Mouse (Mus musculus) liver, embryonic 11.5 days (tissue): ENCODE results near the gene Pinlyp. TPM values are rescaled to one million over a fixed set of nuclear protein-coding genes. Genes with fewer than 3 reads are reported as not detected.

Experiments used
- ATAC-seq: fragments of 200-750 bp; cut with Nextera tagmentation; replicated peaks from 2 replicates; pipeline ENCODE4 v1.8.0; 2017; ENCODE audit warnings: moderate number of reproducible peaks, mild to moderate bottlenecking, moderate TSS enrichment, moderate library complexity; ENCODE audit not compliant: low FRiP score
- DNase-seq: peaks from one replicate; pipeline ENCODE4 v3.0.0-alpha.2; 2017; ENCODE audit warnings: low spot score
- H3K27ac ChIP-seq: fragments of 300-500 bp; sonication (generic); 2 replicates; pipeline ENCODE4 v1.5.1; 2014; ENCODE audit warnings: mild to moderate bottlenecking, low read depth, low read length, control low read depth
- H3K27me3 ChIP-seq: fragments of 300-500 bp; sonication (generic); replicated peaks from 2 replicates; pipeline ENCODE4 v1.6.1; 2014; ENCODE audit warnings: low read length, mixed read lengths; ENCODE audit not compliant: control insufficient read depth, insufficient read depth
- H3K36me3 ChIP-seq: fragments of 300-500 bp; sonication (generic); 2 replicates; pipeline ENCODE4 v1.6.1; 2014; ENCODE audit warnings: mild to moderate bottlenecking, low read length, moderate library complexity, mixed read lengths; ENCODE audit not compliant: control insufficient read depth, insufficient read depth
- H3K4me1 ChIP-seq: fragments of 300-500 bp; sonication (generic); replicated peaks from 2 replicates; pipeline ENCODE4 v1.6.1; 2014; ENCODE audit warnings: low read length, mixed read lengths; ENCODE audit not compliant: control insufficient read depth, insufficient read depth
- H3K4me2 ChIP-seq: fragments of 300-500 bp; sonication (generic); 2 replicates; pipeline ENCODE4 v1.6.1; 2014; ENCODE audit warnings: mild to moderate bottlenecking, control low read depth, moderate library complexity
- H3K4me3 ChIP-seq: fragments of 300-500 bp; sonication (generic); 2 replicates; pipeline ENCODE4 v1.5.1; 2014; ENCODE audit warnings: low read depth, low read length, control low read depth
- H3K9ac ChIP-seq: fragments of 300-500 bp; sonication (generic); 2 replicates; pipeline ENCODE4 v1.6.1; 2014; ENCODE audit warnings: low read depth, low read length, control low read depth
- H3K9me3 ChIP-seq: fragments of 300-500 bp; sonication (generic); 2 replicates; pipeline ENCODE4 v1.6.1; 2016; ENCODE audit warnings: low read length, inconsistent platforms, mixed read lengths; ENCODE audit not compliant: control insufficient read depth
- WGBS: fragments of 180-500 bp; shearing (Covaris S2); extraction: QIAGEN DNeasy Blood & Tissue Kit; methylation state at CpG from one replicate; pipeline ENCODE4 v1.1.7; 2014; 5-methylcytosine and 5-hydroxymethylcytosine counted together
- polyA plus RNA-seq: library from polyadenylated mRNA; unstranded; fragments of >200 nt; fragmentation: Nextera tagmentation; extraction: Ambion mirVana; gene quantifications from 2 replicates; pipeline ENCODE4 v1.2.1, GENCODE M21; 2014

Pinlyp gene
- polyA plus RNA-seq, 1 experiment from 2014 or later = not detected

- H3K9ac ChIP-seq = no peak within 1 kb of the TSS; the same call in 1 of the 2 replicates
- 9% methylated on average over 30 of the region's 30 CpGs for WGBS
Observed at GRCm38 (mm10) chr7:24587330-24588105, 41.6 kb upstream of the Pinlyp start, which contains the start of the genes Ethe1 and Zfp575. Gene Ethe1 (plus strand): TSS chr7:24587543. Gene Zfp575 (minus strand): TSS chr7:24587641.

GRCm38 (mm10) chr7:24586828-24587227 is 40.9 kb upstream of the Pinlyp start:
- Histone ChIP-seq H3K4me2 (peak overlapping the region; percentile 83), H3K4me1 (peaks cover 14% of the 10 kb centered on the region), H3K9ac (no peak overlapping the region), H3K27ac (no peak overlapping the region), H3K27me3 (peaks cover 32% of the 10 kb centered on the region), H3K4me3 (peak overlapping the region; percentile 56), H3K9me3 (no peaks in the 10 kb centered on the region), H3K36me3 (no peaks in the 10 kb centered on the region)
- WGBS = 10% methylated on average over 8 of the region's 8 CpGs
- peak; percentile 84 for ATAC-seq
- no peak for DNase-seq

More at GRCm38 (mm10) chr7:24587330-24588105, 41.6 kb upstream of the Pinlyp start, which contains the start of the genes Ethe1 and Zfp575:
- no peaks in the 10 kb centered on the region for H3K9me3 ChIP-seq
- H3K27me3 ChIP-seq = peaks cover 32% of the 10 kb centered on the region
- peaks cover 21% of the 10 kb centered on the region for H3K4me1 ChIP-seq
- peak within 1 kb of the TSS; percentile 83 for H3K4me2 ChIP-seq
- ATAC-seq (0 out of 2 replicates have a peak, but pooled peaks have one; percentile 18), DNase-seq (peak; percentile 62)
- peak within 1 kb of the TSS; percentile 56 for H3K4me3 ChIP-seq
- H3K36me3 ChIP-seq = no peaks in the 10 kb centered on the region
- H3K27ac ChIP-seq = no peak within 1 kb of the TSS

- WGBS = 22% methylated on average over 16 of the region's 16 CpGs
- Histone ChIP-seq H3K36me3 (no peaks in the 10 kb centered on the region), H3K9ac (no peak overlapping the region), H3K4me2 (no peak overlapping the region), H3K9me3 (no peaks in the 10 kb centered on the region), H3K27me3 (peaks cover 32% of the 10 kb centered on the region), H3K4me3 (no peak overlapping the region), H3K4me1 (peaks cover 10% of the 10 kb centered on the region), H3K27ac (no peak overlapping the region)
- ATAC-seq (no peak), DNase-seq (no peak)
Observed at GRCm38 (mm10) chr7:24585995-24586394, 40.1 kb upstream of the Pinlyp start.

- no peaks in the 10 kb centered on the region for H3K9me3 ChIP-seq
- H3K27me3 ChIP-seq = peaks cover 32% of the 10 kb centered on the region
- no peak overlapping the region for H3K4me2 ChIP-seq
- no peak for ATAC-seq
- no peaks in the 10 kb centered on the region for H3K36me3 ChIP-seq
- WGBS = 82% methylated on average over 6 of the region's 6 CpGs
- H3K9ac ChIP-seq = no peak overlapping the region
- H3K4me1 ChIP-seq = peaks cover 10% of the 10 kb centered on the region
- no peak for DNase-seq
- no peak overlapping the region for H3K27ac ChIP-seq
- no peak overlapping the region for H3K4me3 ChIP-seq
Observed at GRCm38 (mm10) chr7:24584876-24585275, 39.0 kb upstream of the Pinlyp start.

GRCm38 (mm10) chr7:24577811-24578210 is 31.9 kb upstream of the Pinlyp start:
- WGBS = 91% methylated on average over 10 of the region's 10 CpGs
- H3K36me3 ChIP-seq = no peaks in the 10 kb centered on the region; the same call in 1 of the 2 replicates

GRCm38 (mm10) chr7:24574224-24574796 is 28.4 kb upstream of the Pinlyp start:
- H3K27me3 ChIP-seq = no peaks in the 10 kb centered on the region
- peaks cover 3% of the 10 kb centered on the region; the same call in 1 of the 2 replicates for H3K36me3 ChIP-seq
- H3K27ac ChIP-seq = no peak overlapping the region
- H3K9ac ChIP-seq = no peak overlapping the region
- ATAC-seq (peak; percentile 38), DNase-seq (no peak)
- 62% methylated on average over 12 of the region's 12 CpGs for WGBS
- H3K4me3 ChIP-seq = no peak overlapping the region
- no peaks in the 10 kb centered on the region for H3K9me3 ChIP-seq
- H3K4me1 ChIP-seq = no peaks in the 10 kb centered on the region
- H3K4me2 ChIP-seq = no peak overlapping the region

More at GRCm38 (mm10) chr7:24577811-24578210, 31.9 kb upstream of the Pinlyp start:
- no peaks in the 10 kb centered on the region for H3K9me3 ChIP-seq
- H3K27ac ChIP-seq = no peak overlapping the region
- no peaks in the 10 kb centered on the region for H3K27me3 ChIP-seq
- H3K4me3 ChIP-seq = no peak overlapping the region
- no peak overlapping the region for H3K4me2 ChIP-seq
- DNase-seq (no peak), ATAC-seq (no peak)
- H3K9ac ChIP-seq = no peak overlapping the region
- H3K4me1 ChIP-seq = no peaks in the 10 kb centered on the region

- Histone ChIP-seq H3K9me3 (no peaks in the 10 kb centered on the region), H3K27me3 (no peaks in the 10 kb centered on the region), H3K4me1 (no peaks in the 10 kb centered on the region), H3K4me2 (no peak overlapping the region), H3K27ac (no peak overlapping the region), H3K9ac (no peak overlapping the region), H3K4me3 (no peak overlapping the region), H3K36me3 (peaks cover 10% of the 10 kb centered on the region; the same call in 1 of the 2 replicates)
- DNase-seq (no peak), ATAC-seq (no peak; the same call in 1 of the 2 replicates)
- 64% methylated on average over 5 of the region's 5 CpGs for WGBS
Observed at GRCm38 (mm10) chr7:24572455-24572854, 26.5 kb upstream of the Pinlyp start.

GRCm38 (mm10) chr7:24571071-24571470 is 25.2 kb upstream of the Pinlyp start:
- DNase-seq (no peak), ATAC-seq (no peak)
- no peak overlapping the region for H3K27ac ChIP-seq
- no peaks in the 10 kb centered on the region for H3K4me1 ChIP-seq
- no peaks in the 10 kb centered on the region for H3K27me3 ChIP-seq
- H3K36me3 ChIP-seq = peaks cover 15% of the 10 kb centered on the region; the same call in 1 of the 2 replicates
- WGBS = 78% methylated on average over 4 of the region's 4 CpGs
- H3K4me3 ChIP-seq = no peak overlapping the region
- H3K9ac ChIP-seq = no peak overlapping the region
- H3K4me2 ChIP-seq = no peak overlapping the region
- no peaks in the 10 kb centered on the region for H3K9me3 ChIP-seq
